Mouse (Mus musculus): Measurements from ENCODE around the gene Ccsap.

Ccsap gene

DNA sequence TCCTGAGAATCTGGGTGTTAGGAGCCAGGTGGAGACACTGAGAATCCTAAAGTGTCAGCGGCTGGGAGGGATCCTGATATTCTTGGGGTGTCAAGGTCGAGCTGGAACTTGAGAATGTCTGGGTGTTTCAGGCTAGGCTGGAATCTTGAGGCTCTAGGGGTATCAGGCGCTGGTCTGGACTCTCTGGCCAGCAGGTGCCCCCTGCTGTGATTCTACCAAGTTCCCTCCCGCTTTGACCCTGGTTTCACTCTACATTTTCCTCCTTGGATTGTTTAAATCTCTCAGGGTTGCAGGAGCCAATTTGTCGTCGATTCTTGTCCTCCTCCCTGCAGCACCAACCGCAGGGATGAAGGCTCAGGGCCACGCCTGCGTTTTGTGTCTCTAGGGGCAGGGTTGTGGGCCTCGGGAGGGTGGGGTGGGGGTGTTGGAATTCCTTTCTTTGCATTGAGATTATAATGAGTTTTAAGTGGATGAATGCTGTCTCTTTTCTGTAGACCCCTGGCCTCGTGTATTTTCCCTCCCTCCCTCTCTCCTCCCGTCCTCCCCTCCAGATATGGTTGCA is 53.6 kb downstream of the Ccsap start:
- DNase-seq (ENCODE audit: extremely low spot score, low read depth, low spot score), result no peak

DNA sequence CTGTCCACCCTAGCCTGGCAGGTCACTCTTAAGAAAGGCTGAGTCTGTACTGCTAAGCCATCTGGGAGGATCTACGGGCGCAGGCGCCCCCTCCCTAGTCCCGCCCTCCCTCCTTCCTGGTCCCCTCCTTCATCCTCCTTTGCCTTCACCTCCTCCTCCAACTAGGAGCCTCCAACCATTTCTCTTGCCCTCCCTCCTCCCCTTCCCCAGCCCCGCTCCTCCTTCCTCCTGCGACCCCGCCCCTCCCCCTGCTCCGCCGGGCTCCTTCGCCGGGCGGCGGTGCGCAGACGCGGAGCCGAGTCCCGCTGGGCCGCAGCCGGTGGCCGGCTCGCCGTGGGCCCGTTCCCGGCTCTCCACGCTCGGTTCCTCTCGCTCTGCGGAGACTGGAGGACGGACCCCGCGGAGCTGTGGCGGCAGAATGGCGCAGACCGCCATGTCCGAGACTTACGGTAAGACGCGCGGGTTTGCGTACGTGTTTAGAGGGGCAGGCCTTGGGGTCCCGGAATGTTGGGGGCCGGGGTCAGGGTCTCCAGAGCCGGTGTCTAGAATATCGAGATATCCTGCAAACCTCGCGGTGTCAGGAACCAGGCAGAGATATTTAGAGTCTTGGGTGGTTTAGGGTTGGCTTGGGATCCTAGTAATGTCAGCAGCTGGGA is 54.2 kb downstream of the Ccsap start, which contains the start of gene Rab4a:
TSS of gene Rab4a (plus strand) at position 268 of the 656 bp plus-strand sequence.
- DNase-seq (ENCODE audit: extremely low spot score, low read depth, low spot score), result peak; percentile 82

DNA sequence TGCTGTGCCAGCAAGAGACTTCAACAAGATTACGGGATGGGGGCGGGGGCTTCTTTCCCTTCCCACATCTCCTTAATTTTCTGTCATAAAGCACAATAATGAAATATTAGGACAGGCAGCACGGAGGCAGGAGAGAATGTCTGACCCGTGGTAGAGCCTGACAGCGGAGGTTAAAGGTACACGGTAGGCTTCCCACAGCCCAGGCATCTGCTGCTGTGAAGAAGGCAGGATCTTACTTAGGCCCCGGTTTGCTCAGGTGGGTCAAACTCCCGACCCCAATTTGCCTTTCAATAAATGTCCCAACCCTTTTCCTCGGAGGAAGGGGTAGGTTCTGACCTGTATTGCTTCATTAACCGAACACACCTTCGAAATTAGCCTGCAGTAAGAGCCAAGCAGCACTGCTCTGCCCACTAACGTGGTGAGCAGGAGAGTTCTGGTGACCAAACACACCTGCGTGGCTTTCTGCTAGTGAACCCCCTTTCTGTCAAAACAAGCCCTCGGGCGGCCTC is 54.7 kb downstream of the Ccsap start:
- no peak for DNase-seq (ENCODE audit: extremely low spot score, low read depth, low spot score)

DNA sequence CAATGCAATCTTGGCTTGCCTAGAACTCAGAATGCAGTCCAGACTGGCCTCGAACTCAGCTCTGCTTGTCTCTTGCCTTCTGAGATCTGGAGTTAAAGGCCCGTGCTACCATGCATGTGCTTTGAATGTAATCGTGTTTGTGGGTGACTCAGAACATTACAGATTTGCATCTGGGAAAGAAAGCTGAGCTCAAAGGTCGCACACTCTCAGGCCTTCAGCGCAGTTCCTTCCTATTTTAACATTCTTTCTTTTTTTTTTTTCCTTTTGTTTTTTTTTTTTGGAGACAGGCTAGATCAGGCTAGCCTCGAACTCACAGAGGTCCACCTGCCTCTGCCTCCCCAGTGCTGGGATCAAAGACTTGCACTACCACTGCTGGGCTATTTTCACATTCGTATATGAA is 55.4 kb downstream of the Ccsap start:
- DNase-seq (ENCODE audit: extremely low spot score, low read depth, low spot score), result no peak

GRCm38 (mm10) chr8:123803639-123804038 is 56.4 kb downstream of the Ccsap start:
- DNase-seq (ENCODE audit: extremely low spot score, low read depth, low spot score), result no peak

DNA sequence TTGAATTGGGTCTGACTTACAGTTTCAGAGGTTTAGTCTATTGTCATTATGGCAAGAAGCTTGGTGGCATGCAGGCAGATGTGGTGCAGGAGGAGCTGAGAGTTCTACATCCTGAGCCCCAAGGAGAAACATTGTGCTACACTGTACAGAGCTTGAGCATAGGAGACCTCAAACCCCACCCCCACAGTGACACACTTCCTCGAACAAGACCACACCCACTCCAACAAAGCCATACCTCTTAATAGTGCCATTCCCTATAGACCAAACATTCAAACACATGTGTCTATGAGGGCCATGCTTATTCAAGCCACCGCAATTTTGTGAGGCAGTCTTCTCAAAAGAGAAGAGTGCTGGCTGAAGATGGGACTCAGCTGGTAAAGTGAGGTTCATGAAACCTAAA is 58.5 kb downstream of the Ccsap start:
- DNase-seq (ENCODE audit: extremely low spot score, low read depth, low spot score), result no peak

DNA sequence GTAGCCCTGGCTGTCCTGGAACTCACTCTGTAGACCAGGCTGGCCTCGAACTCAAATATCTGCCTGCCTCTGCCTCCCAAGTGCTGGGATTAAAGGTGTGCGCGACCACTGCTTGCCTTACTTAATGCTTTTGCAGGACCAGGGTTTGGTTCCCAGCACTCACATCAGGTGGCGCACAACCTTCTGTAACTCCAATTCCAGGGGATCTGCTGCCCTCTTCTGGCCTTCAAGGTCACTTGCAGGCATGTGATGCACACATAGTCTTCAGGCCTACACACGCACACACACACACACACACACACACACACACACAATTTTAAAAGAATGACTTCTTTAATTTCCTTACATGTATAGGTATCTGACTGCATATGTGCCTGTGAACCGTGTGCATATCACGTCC is 59.1 kb downstream of the Ccsap start:
- DNase-seq (ENCODE audit: extremely low spot score, low read depth, low spot score), result no peak

GRCm38 (mm10) chr8:123799885-123800284 is 60.1 kb downstream of the Ccsap start:
- peak; percentile 82 for DNase-seq (ENCODE audit: extremely low spot score, low read depth, low spot score)

DNA sequence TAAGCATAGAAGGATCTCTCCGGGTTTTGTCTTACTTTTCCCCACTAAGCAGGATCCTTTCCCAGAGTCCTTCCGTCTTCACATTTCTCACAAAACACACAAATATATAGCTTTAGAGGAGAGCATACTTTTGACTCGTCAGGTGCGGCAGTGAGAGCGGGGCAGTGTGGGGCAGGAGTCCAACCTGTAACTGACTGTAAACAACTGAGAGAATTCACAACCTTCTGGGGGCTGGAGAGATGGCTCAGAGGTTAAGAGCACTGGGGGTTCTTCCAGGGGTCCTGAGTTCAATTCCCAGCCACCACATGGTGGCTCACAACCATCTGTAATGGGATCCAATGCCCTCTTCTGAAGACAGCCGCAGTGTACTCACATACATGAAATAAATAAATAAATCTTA is 60.6 kb downstream of the Ccsap start:
- no peak for DNase-seq (ENCODE audit: extremely low spot score, low read depth, low spot score)

GRCm38 (mm10) chr8:123797928-123798327 is 62.1 kb downstream of the Ccsap start:
- DNase-seq (ENCODE audit: extremely low spot score, low read depth, low spot score), result no peak

GRCm38 (mm10) chr8:123796758-123797157 is 63.3 kb downstream of the Ccsap start:
- DNase-seq (ENCODE audit: extremely low spot score, low read depth, low spot score), result no peak

DNA sequence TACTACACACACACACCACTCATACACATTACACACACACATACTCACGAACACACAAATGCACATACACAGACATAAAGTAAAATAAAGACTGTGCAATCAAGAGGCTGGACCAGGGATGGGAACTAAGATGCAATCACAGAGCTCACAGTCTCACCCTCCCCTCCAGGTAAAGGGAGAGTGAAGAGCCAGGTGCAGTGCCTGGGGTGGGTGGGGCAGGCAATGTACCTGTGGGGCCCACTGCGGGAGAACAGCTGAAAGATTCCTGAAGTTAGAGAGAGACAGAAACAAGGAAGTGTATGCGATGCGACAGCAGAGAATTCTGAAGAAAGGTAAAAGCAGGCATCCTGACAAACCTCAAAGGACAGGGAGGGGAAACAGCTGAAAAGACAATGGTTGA is 65.2 kb downstream of the Ccsap start:
- no peak for DNase-seq (ENCODE audit: extremely low spot score, low read depth, low spot score)

GRCm38 (mm10) chr8:123793900-123794299 is 66.1 kb downstream of the Ccsap start:
- no peak for DNase-seq (ENCODE audit: extremely low spot score, low read depth, low spot score)

DNA sequence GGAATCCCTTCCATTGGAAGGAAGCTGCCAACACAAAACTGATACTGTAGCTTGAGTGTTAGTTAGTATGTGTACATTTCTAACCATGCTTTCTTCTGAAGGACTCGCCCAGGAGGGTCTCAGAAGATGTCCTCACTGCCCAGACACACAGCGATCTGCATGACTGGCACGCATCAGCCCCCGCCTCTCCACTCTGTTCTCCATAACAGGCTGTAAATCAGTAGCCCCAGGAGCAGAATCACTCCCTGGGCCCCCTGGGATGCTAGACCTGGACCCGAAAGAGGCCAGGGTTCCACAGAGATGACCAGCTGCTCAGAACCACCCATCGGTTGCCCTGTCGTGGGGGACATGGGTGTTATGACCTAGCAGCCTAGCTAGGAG is 68.2 kb downstream of the Ccsap start:
- no peak for DNase-seq (ENCODE audit: extremely low spot score, low read depth, low spot score)

GRCm38 (mm10) chr8:123791101-123791844 is 68.7 kb downstream of the Ccsap start:
- no peak for DNase-seq (ENCODE audit: extremely low spot score, low read depth, low spot score)

Data from hindlimb bud, embryonic 11.5 days (tissue).